Mouse (Mus musculus) midbrain, embryonic 11.5 days (tissue): ENCODE measurements around the gene Nrm. TPM values are rescaled to one million over a fixed set of nuclear protein-coding genes. Genes with fewer than 3 reads are reported as not detected.
A peak's percentile ranks its signal among the peaks of the same experiment; 100 is the strongest.

Source experiments
- ATAC-seq: fragments of 200-750 bp; cut with Nextera tagmentation; 2 replicates; pipeline ENCODE4 v1.8.0; 2017; ENCODE audit warnings: moderate TSS enrichment, moderate library complexity; ENCODE audit not compliant: low FRiP score
- DNase-seq: peaks from one replicate; pipeline ENCODE4 v3.0.0; 2015; ENCODE audit warnings: low spot score; ENCODE audit errors: missing footprints
- H3K27ac ChIP-seq: fragments of 300-500 bp; sonication (generic); 2 replicates; pipeline ENCODE4 v1.5.1; 2014; ENCODE audit warnings: low read depth, low read length
- H3K27me3 ChIP-seq: fragments of 300-500 bp; sonication (generic); 2 replicates; pipeline ENCODE4 v1.6.1; 2014; ENCODE audit warnings: mild to moderate bottlenecking, low read length, moderate library complexity, mixed read lengths; ENCODE audit not compliant: control insufficient read depth, insufficient read depth
- H3K36me3 ChIP-seq: fragments of 300-500 bp; sonication (generic); 2 replicates; pipeline ENCODE4 v1.6.1; 2014; ENCODE audit warnings: mild to moderate bottlenecking, low read length, moderate library complexity, mixed read lengths; ENCODE audit not compliant: control insufficient read depth, insufficient read depth
- H3K4me1 ChIP-seq: fragments of 300-500 bp; sonication (generic); 2 replicates; pipeline ENCODE4 v1.6.1; 2014; ENCODE audit warnings: low read length; ENCODE audit not compliant: control insufficient read depth, insufficient read depth
- H3K4me2 ChIP-seq: fragments of 300-500 bp; sonication (generic); 2 replicates; pipeline ENCODE4 v1.6.1; 2014; ENCODE audit warnings: mild to moderate bottlenecking, moderate library complexity
- H3K4me3 ChIP-seq: fragments of 300-500 bp; sonication (generic); 2 replicates; pipeline ENCODE4 v1.5.1; 2014; ENCODE audit warnings: low read depth, low read length
- H3K9ac ChIP-seq: fragments of 300-500 bp; sonication (generic); 2 replicates; pipeline ENCODE4 v1.6.1; 2014; ENCODE audit warnings: low read length
- H3K9me3 ChIP-seq: fragments of 300-500 bp; sonication (generic); 2 replicates; pipeline ENCODE4 v1.6.1; 2016; ENCODE audit warnings: low read length; ENCODE audit not compliant: control insufficient read depth
- WGBS: fragments of 180-500 bp; shearing (Covaris S2); extraction: QIAGEN DNeasy Blood & Tissue Kit; methylation state at CpG from one replicate; pipeline ENCODE4 v1.1.7; 2014; 5-methylcytosine and 5-hydroxymethylcytosine counted together
- polyA plus RNA-seq: library from polyadenylated mRNA; unstranded; fragments of >200 nt; fragmentation: Nextera tagmentation; extraction: Ambion mirVana; gene quantifications from 2 replicates; pipeline ENCODE4 v1.2.1, GENCODE M21; 2014

Nrm gene
- polyA plus RNA-seq, 1 experiment from 2014 or later = 61.0 TPM

- DNase-seq = peak; percentile 91
- H3K4me1 ChIP-seq = peaks cover 23% of the 10 kb centered on the region
- H3K4me3 ChIP-seq = no peak overlapping the region
- no peak overlapping the region for H3K27ac ChIP-seq
- no peak overlapping the region for H3K4me2 ChIP-seq
- H3K27me3 ChIP-seq = no peaks in the 10 kb centered on the region
- no peak for ATAC-seq
- 79% methylated on average over 8 of the region's 8 CpGs for WGBS
- H3K9ac ChIP-seq = no peak overlapping the region
- peaks cover 34% of the 10 kb centered on the region for H3K36me3 ChIP-seq
- no peaks in the 10 kb centered on the region for H3K9me3 ChIP-seq
Observed at GRCm38 (mm10) chr17:35832400-35833238, 28.5 kb upstream of the Nrm start.

- Histone ChIP-seq H3K9me3 (no peaks in the 10 kb centered on the region), H3K4me1 (peaks cover 23% of the 10 kb centered on the region), H3K4me3 (no peak overlapping the region), H3K27ac (no peak overlapping the region), H3K9ac (no peak overlapping the region), H3K4me2 (no peak overlapping the region), H3K36me3 (peaks cover 31% of the 10 kb centered on the region), H3K27me3 (no peaks in the 10 kb centered on the region)
- ATAC-seq = no peak
- 25% methylated on average over 5 of the region's 5 CpGs for WGBS
- DNase-seq = peak; percentile 88
Observed at GRCm38 (mm10) chr17:35833239-35833751, 27.8 kb upstream of the Nrm start.

GRCm38 (mm10) chr17:35833894-35834293, 27.2 kb upstream of the Nrm start:
- Histone ChIP-seq H3K4me3 (no peak overlapping the region), H3K27me3 (no peaks in the 10 kb centered on the region), H3K27ac (no peak overlapping the region), H3K4me1 (peaks cover 25% of the 10 kb centered on the region), H3K9ac (no peak overlapping the region), H3K4me2 (0 out of 2 replicates have a peak overlapping the region, but pooled peaks have one; percentile 12), H3K9me3 (no peaks in the 10 kb centered on the region), H3K36me3 (peaks cover 31% of the 10 kb centered on the region)
- no peak for ATAC-seq
- DNase-seq = peak; percentile 84
- 66% methylated on average over 5 of the region's 5 CpGs for WGBS

- Histone ChIP-seq H3K27ac (no peak overlapping the region), H3K36me3 (peaks cover 31% of the 10 kb centered on the region), H3K4me2 (peak overlapping the region; percentile 92), H3K4me3 (peak overlapping the region; percentile 96), H3K4me1 (peaks cover 28% of the 10 kb centered on the region), H3K9ac (peak overlapping the region; percentile 26; the same call in 1 of the 2 replicates), H3K9me3 (no peaks in the 10 kb centered on the region), H3K27me3 (no peaks in the 10 kb centered on the region)
- ATAC-seq (no peak), DNase-seq (peak; percentile 83)
- WGBS = 77% methylated on average over 26 of the region's 26 CpGs
Observed at GRCm38 (mm10) chr17:35834696-35835422, 26.3 kb upstream of the Nrm start.

- H3K9ac ChIP-seq = peak overlapping the region; percentile 94
- no peaks in the 10 kb centered on the region for H3K9me3 ChIP-seq
- peak overlapping the region; percentile 96 for H3K4me3 ChIP-seq
- DNase-seq = no peak
- no peaks in the 10 kb centered on the region for H3K27me3 ChIP-seq
- no peak for ATAC-seq
- 87% methylated on average over 26 of the region's 26 CpGs for WGBS
- H3K36me3 ChIP-seq = peaks cover 31% of the 10 kb centered on the region
- peak overlapping the region; percentile 92 for H3K4me2 ChIP-seq
- peak overlapping the region; percentile 14; the same call in 1 of the 2 replicates for H3K27ac ChIP-seq
- H3K4me1 ChIP-seq = peaks cover 25% of the 10 kb centered on the region
Observed at GRCm38 (mm10) chr17:35835424-35836140, 25.5 kb upstream of the Nrm start.

GRCm38 (mm10) chr17:35836178-35836965, 24.7 kb upstream of the Nrm start:
- Histone ChIP-seq H3K4me1 (peaks cover 25% of the 10 kb centered on the region), H3K9me3 (no peaks in the 10 kb centered on the region), H3K27me3 (no peaks in the 10 kb centered on the region), H3K36me3 (peaks cover 31% of the 10 kb centered on the region), H3K27ac (peak overlapping the region; percentile 94), H3K9ac (peak overlapping the region; percentile 94), H3K4me3 (peak overlapping the region; percentile 96), H3K4me2 (peak overlapping the region; percentile 92)
- peak; percentile 99 for DNase-seq
- WGBS = 11% methylated on average over 24 of the region's 24 CpGs
- ATAC-seq = no peak

DNA sequence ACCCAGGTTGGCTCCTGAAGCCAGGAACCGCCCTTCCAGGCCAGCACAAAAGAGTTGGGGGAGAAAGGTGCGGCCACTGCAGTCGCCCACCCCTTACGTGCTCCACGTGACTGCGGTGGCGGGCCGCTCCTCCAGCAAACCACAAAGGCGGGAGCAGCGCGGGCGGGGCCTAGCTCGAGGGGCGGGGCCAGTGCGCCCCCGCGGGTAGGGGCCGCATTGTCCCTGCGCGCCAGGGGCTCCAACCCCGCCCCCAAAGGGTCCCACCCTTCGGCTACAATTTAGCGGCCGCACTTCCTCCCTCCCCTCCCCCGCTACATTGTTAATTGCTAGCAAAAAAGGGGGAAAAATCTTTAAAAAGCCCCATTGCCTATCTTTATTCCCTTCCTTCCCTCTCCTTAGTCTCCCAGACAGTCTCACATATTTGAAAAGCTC, 24.1 kb upstream of the Nrm start:
- peak overlapping the region; percentile 94 for H3K9ac ChIP-seq
- peak overlapping the region; percentile 92 for H3K4me2 ChIP-seq
- H3K4me1 ChIP-seq = peaks cover 25% of the 10 kb centered on the region
- no peaks in the 10 kb centered on the region for H3K27me3 ChIP-seq
- WGBS = 1% methylated on average over 25 of the region's 25 CpGs
- H3K9me3 ChIP-seq = no peaks in the 10 kb centered on the region
- ATAC-seq = peak; percentile 54
- H3K4me3 ChIP-seq = peak overlapping the region; percentile 96
- peaks cover 31% of the 10 kb centered on the region for H3K36me3 ChIP-seq
- H3K27ac ChIP-seq = peak overlapping the region; percentile 94
- DNase-seq = peak; percentile 99

GRCm38 (mm10) chr17:35837487-35837886, 23.6 kb upstream of the Nrm start:
- peak overlapping the region; percentile 94 for H3K27ac ChIP-seq
- H3K9ac ChIP-seq = peak overlapping the region; percentile 94
- H3K27me3 ChIP-seq = no peaks in the 10 kb centered on the region
- peak overlapping the region; percentile 92 for H3K4me2 ChIP-seq
- ATAC-seq = no peak
- peak; percentile 97 for DNase-seq
- H3K4me3 ChIP-seq = peak overlapping the region; percentile 96
- no peaks in the 10 kb centered on the region for H3K9me3 ChIP-seq
- WGBS = under 1% methylated on average over 18 of the region's 18 CpGs
- peaks cover 28% of the 10 kb centered on the region for H3K4me1 ChIP-seq
- H3K36me3 ChIP-seq = peaks cover 31% of the 10 kb centered on the region
